Comparison of ENCODE assay signal across 19 mouse cellular contexts in the genomic region with DNA sequence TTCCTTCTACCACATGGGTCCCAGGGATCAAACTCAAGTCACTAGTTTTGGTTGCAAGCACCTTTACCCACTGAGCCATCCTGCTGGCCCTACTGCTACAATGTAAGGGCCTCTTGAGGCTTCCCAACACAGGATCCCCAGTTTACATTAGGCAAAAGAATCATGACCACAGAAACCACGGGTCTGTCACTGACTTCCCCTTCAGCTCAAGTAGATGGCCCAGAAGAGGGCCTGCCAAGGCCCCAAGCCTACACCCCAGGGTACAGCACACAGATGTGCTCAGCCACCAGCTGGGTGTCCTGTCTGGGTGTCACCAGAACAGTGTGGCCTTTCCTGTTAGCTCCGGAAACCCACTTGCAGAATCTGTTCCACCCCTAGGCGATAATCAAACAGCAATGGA. TPM values are rescaled to one million over a fixed set of nuclear protein-coding genes. Genes with fewer than 3 reads are reported as not detected.
A peak's percentile ranks its signal among the peaks of the same experiment; 100 is the strongest.
DNase-seq lines count a peak whose midpoint lies in the region; ATAC-seq and TF ChIP-seq lines count a peak whose summit lies in the region.
"Had no signal": no experiment of that assay in that cellular context is flagged by ENCODE, and none has a peak within 500 bp of the region (broad histone marks: within the 10 kb centered on the region; RNA-seq: fewer than 3 reads in every experiment).

No protein-coding gene starts in this region.

- WGBS in hindbrain, embryonic 13.5 days, result 85% methylated on average over 3 of the region's 3 CpGs

- peaks cover 61% of the 10 kb centered on the region for H3K27me3 ChIP-seq in G1E (ENCODE audit: insufficient read depth, low read length)
- no peaks in the 10 kb centered on the region for H3K27me3 ChIP-seq in hindbrain, embryonic 13.5 days
- H3K27me3 ChIP-seq: embryonic facial prominence, embryonic 15.5 days; heart, embryonic 13.5 days had no signal

- peaks cover 2% of the 10 kb centered on the region; the same call in 1 of the 2 replicates for H3K4me1 ChIP-seq in G1E (ENCODE audit: insufficient read depth, low read depth, low read length)
- H3K4me1 ChIP-seq in hindbrain, embryonic 13.5 days (replicated peaks), result no peaks in the 10 kb centered on the region
- H3K4me1 ChIP-seq: heart, embryonic 13.5 days; midbrain, embryonic 10.5 days had no signal

- DNase-seq in G1E (ENCODE audit: low spot score), result peak; percentile 19
- peak; percentile 53 for DNase-seq in c-Kit-positive CD71-negative TER-119-negative erythroid progenitor cells, embryonic 14.5 days (ENCODE audit: low read depth)
- DNase-seq in spleen, postnatal 36 days (ENCODE audit: low spot score in 2 of 2), result peak; percentile 65 to 74
- DNase-seq in right cerebral cortex, postnatal 14 days, result no peak
- no peak for DNase-seq in gastrocnemius, postnatal 4 days (ENCODE audit: low spot score in 2 of 2)
- DNase-seq: adrenal gland, postnatal 25 days; cerebellum, adult 11 months; cerebellum, postnatal 36 days; gastrocnemius, adult 2 months; kidney, postnatal 14 days; lung, embryonic 14.5 days had no signal

- no peak overlapping the region for H3K4me3 ChIP-seq in G1E (ENCODE audit: low read depth, low read length)
- H3K4me3 ChIP-seq in hindbrain, embryonic 13.5 days, result no peak overlapping the region
- H3K4me3 ChIP-seq: embryonic facial prominence, embryonic 15.5 days; gastrocnemius, adult 2 months; heart, embryonic 13.5 days; midbrain, embryonic 10.5 days; myocyte had no signal

- H3K9ac ChIP-seq in hindbrain, embryonic 13.5 days, result no peak overlapping the region
- H3K9ac ChIP-seq: embryonic facial prominence, embryonic 15.5 days; heart, embryonic 13.5 days; lung, embryonic 14.5 days had no signal

- H3K36me3 ChIP-seq in G1E (replicated peaks), result no peaks in the 10 kb centered on the region
- no peaks in the 10 kb centered on the region for H3K36me3 ChIP-seq in hindbrain, embryonic 13.5 days
- H3K36me3 ChIP-seq: embryonic facial prominence, embryonic 15.5 days; heart, embryonic 13.5 days; midbrain, embryonic 10.5 days had no signal

- no peak overlapping the region for H3K4me2 ChIP-seq in hindbrain, embryonic 13.5 days
- H3K4me2 ChIP-seq: embryonic facial prominence, embryonic 15.5 days; heart, embryonic 13.5 days; lung, embryonic 14.5 days had no signal

- H3K9me3 ChIP-seq in G1E (replicated peaks), result no peaks in the 10 kb centered on the region
- no peaks in the 10 kb centered on the region for H3K9me3 ChIP-seq in hindbrain, embryonic 13.5 days
- H3K9me3 ChIP-seq: embryonic facial prominence, embryonic 15.5 days; heart, embryonic 13.5 days; midbrain, embryonic 10.5 days had no signal

- ATAC-seq in G1E (ENCODE audit: extremely low read depth, insufficient number of reproducible peaks, low FRiP score, poor library complexity, severe bottlenecking), result no peak
- ATAC-seq in megakaryocyte, adult 5-6 weeks (ENCODE audit: poor library complexity, severe bottlenecking), result peak; percentile 95
- ATAC-seq in hindbrain, embryonic 13.5 days (ENCODE audit: low FRiP score), result no peak
- ATAC-seq: forebrain, embryonic 14.5 days; intestine, embryonic 16.5 days had no signal

- H3K27ac ChIP-seq in hindbrain, embryonic 13.5 days, result no peak overlapping the region
- H3K27ac ChIP-seq: embryonic facial prominence, embryonic 15.5 days; gastrocnemius, adult 2 months; heart, embryonic 13.5 days; midbrain, embryonic 10.5 days had no signal

- TF ChIP-seq CTCF in G1E (IDR thresholded peaks at IDR 0.05; ENCODE audit: low read depth, low read length), result no peak

RNA-seq across cellular contexts. Expression of a gene that starts 20.3 kb away (rescaled TPM):
- total RNA-seq in G1E (2014; fragmentation: Nextera tagmentation) (43.5 and 93.6 TPM in 2 replicates), G1E (2017) (30.2 and 33.3 TPM in 2 replicates)
- 54.7 and 75.1 TPM in 2 replicates for polyA plus RNA-seq in G1E (2012)
- total RNA-seq in megakaryocyte, adult 5-6 weeks (2015), result 26.1 and 37.9 TPM in 2 replicates
- 26.9 and 29.1 TPM in 2 replicates for total RNA-seq in megakaryocyte, adult 5-6 weeks (2017)
- polyA plus RNA-seq in hindbrain, embryonic 13.5 days (2015; fragmentation: Nextera tagmentation; extraction: Ambion mirVana), result 23.1 and 24.7 TPM in 2 replicates
- 10 to 100 TPM; 42.4 to 44.6 TPM for total RNA-seq in gastrocnemius, postnatal 4 days (2021)

Comparison
In these comparisons a context has a peak if more than half of its experiments do, and no peak if none do; other contexts are left out.
1. DNase-seq: peak in G1E (single experiment), c-Kit-positive CD71-negative TER-119-negative erythroid progenitor cells, embryonic 14.5 days (single experiment) and spleen, postnatal 36 days (2 of 2); none in right cerebral cortex, postnatal 14 days (single experiment) and gastrocnemius, postnatal 4 days (0 of 2).